ENCODE assay signal across 10 mouse cellular contexts in the genomic region with DNA sequence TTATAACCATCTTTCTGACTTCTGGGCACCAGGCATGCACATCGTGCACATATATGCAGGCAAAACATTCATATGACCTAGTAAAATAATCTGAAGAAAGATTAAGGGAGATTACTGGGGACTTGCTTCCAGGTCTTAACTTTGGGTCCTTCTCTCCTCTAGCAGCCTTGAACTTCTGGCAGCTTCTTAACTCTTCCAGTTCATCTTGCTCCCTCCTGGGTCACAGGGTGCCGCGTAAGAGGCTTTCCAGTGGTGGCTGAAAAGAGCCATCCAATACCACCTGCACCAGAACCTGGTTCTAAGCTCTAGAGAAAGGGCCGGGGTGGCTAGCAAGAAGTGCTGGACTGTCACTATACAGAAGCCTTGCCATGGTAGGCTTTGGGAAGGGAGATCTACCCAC. TPM values are rescaled to one million over a fixed set of nuclear protein-coding genes. Genes with fewer than 3 reads are reported as not detected.
DNase-seq lines count a peak whose midpoint lies in the region; ATAC-seq and TF ChIP-seq lines count a peak whose summit lies in the region.
"Had no signal": no experiment of that assay in that cellular context is flagged by ENCODE, and none has a peak within 500 bp of the region (broad histone marks: within the 10 kb centered on the region; RNA-seq: fewer than 3 reads in every experiment).

A gene (plus strand): TSS at position 301 of the 400 bp plus-strand sequence.

- H3K4me3 ChIP-seq in heart, embryonic 10.5 days = peak within 1 kb of the TSS; percentile 60
- H3K4me3 ChIP-seq in liver, embryonic 12.5 days = peak within 1 kb of the TSS; percentile 21
- no peak within 1 kb of the TSS; the same call in 1 of the 2 replicates for H3K4me3 ChIP-seq in liver, postnatal 0 days (ENCODE audit: low read depth, low read length)
- peak within 1 kb of the TSS; percentile 12; the same call in 1 of the 2 replicates for H3K4me3 ChIP-seq in intestine, embryonic 16.5 days (ENCODE audit: low read length)
- peak within 1 kb of the TSS; percentile 23 for H3K4me3 ChIP-seq in olfactory bulb, adult 2 months (ENCODE audit: insufficient read depth, low read depth, low read length)

- peak within 1 kb of the TSS; percentile 50 for H3K4me2 ChIP-seq in liver, embryonic 12.5 days
- no peak within 1 kb of the TSS; the same call in 1 of the 2 replicates for H3K4me2 ChIP-seq in liver, postnatal 0 days (ENCODE audit: low read depth, low read length)
- H3K4me2 ChIP-seq in intestine, embryonic 16.5 days (ENCODE audit: low read depth, low read length) = peak within 1 kb of the TSS; percentile 24; the same call in 1 of the 2 replicates

- H3K27ac ChIP-seq in heart, embryonic 10.5 days = peak within 1 kb of the TSS; percentile 70
- H3K27ac ChIP-seq in liver, embryonic 12.5 days = no peak within 1 kb of the TSS
- H3K27ac ChIP-seq in liver, postnatal 0 days (ENCODE audit: low read depth) = no peak within 1 kb of the TSS
- no peak within 1 kb of the TSS for H3K27ac ChIP-seq in intestine, embryonic 16.5 days (ENCODE audit: low read length)
- no peak within 1 kb of the TSS for H3K27ac ChIP-seq in olfactory bulb, adult 2 months (ENCODE audit: insufficient read depth, low read depth, low read length)

- peaks cover 39% of the 10 kb centered on the region for H3K36me3 ChIP-seq in heart, embryonic 10.5 days
- peaks cover 35% of the 10 kb centered on the region for H3K36me3 ChIP-seq in liver, embryonic 12.5 days
- peaks cover 24% of the 10 kb centered on the region for H3K36me3 ChIP-seq in liver, postnatal 0 days (replicated peaks; ENCODE audit: insufficient read depth, low read length)
- peaks cover 6% of the 10 kb centered on the region; the same call in 1 of the 2 replicates for H3K36me3 ChIP-seq in intestine, embryonic 16.5 days (ENCODE audit: control insufficient read depth, insufficient read depth, low read length)

- no peak for DNase-seq in heart, embryonic 10.5 days (ENCODE audit: low spot score)
- DNase-seq in heart, postnatal 4 days = no peak
- no peak for DNase-seq in liver, postnatal 0 days
- no peak for DNase-seq in spleen, postnatal 4 days (ENCODE audit: low spot score in 2 of 2)
- DNase-seq in urinary bladder, postnatal 25 days (ENCODE audit: low spot score) = no peak
- DNase-seq: adrenal gland, adult 2 months; layer of hippocampus, adult 9-11 months had no signal

- no peaks in the 10 kb centered on the region for H3K9me3 ChIP-seq in heart, embryonic 10.5 days
- no peaks in the 10 kb centered on the region for H3K9me3 ChIP-seq in liver, embryonic 12.5 days (replicated peaks)
- H3K9me3 ChIP-seq in liver, postnatal 0 days (ENCODE audit: low read length) = no peaks in the 10 kb centered on the region
- H3K9me3 ChIP-seq in intestine, embryonic 16.5 days (ENCODE audit: control insufficient read depth, low read length) = no peaks in the 10 kb centered on the region

- H3K4me1 ChIP-seq in heart, embryonic 10.5 days = peaks cover 22% of the 10 kb centered on the region
- peaks cover 4% of the 10 kb centered on the region; the same call in 1 of the 2 replicates for H3K4me1 ChIP-seq in liver, embryonic 12.5 days
- H3K4me1 ChIP-seq in liver, postnatal 0 days (ENCODE audit: insufficient read depth) = no peaks in the 10 kb centered on the region
- H3K4me1 ChIP-seq in intestine, embryonic 16.5 days (ENCODE audit: control insufficient read depth, insufficient read depth, low read length) = peaks cover 7% of the 10 kb centered on the region; the same call in 1 of the 2 replicates
- peaks cover 29% of the 10 kb centered on the region for H3K4me1 ChIP-seq in olfactory bulb, adult 2 months (ENCODE audit: control insufficient read depth, insufficient read depth, low read length)

- TF ChIP-seq EP300 in liver, postnatal 0 days (IDR thresholded peaks at IDR 0.05; ENCODE audit: low read depth) = no peak

- no peak within 1 kb of the TSS for H3K9ac ChIP-seq in liver, embryonic 12.5 days
- H3K9ac ChIP-seq in liver, postnatal 0 days (replicated peaks) = no peak within 1 kb of the TSS
- H3K9ac ChIP-seq in intestine, embryonic 16.5 days (ENCODE audit: low read depth, low read length) = no peak within 1 kb of the TSS

- ATAC-seq in liver, embryonic 12.5 days = no peak
- ATAC-seq in liver, postnatal 0 days = no peak
- no peak for ATAC-seq in intestine, embryonic 16.5 days

- no peak for TF ChIP-seq CTCF in liver, postnatal 0 days (IDR thresholded peaks at IDR 0.05; ENCODE audit: low read depth)
- TF ChIP-seq CTCF in olfactory bulb, adult 2 months (IDR thresholded peaks at IDR 0.05; ENCODE audit: insufficient read depth, low read depth, low read length) = no peak

- TF ChIP-seq POLR2A in olfactory bulb, adult 2 months (IDR thresholded peaks at IDR 0.05; ENCODE audit: insufficient read depth, low read depth, low read length) = no peak

- 46% methylated on average over 4 of the region's 4 CpGs for WGBS in heart, embryonic 10.5 days
- WGBS in liver, embryonic 12.5 days (ENCODE audit: insufficient replicate concordance) = 46% methylated on average over 4 of the region's 4 CpGs
- WGBS in liver, postnatal 0 days (ENCODE audit: insufficient replicate concordance) = 53% methylated on average over 4 of the region's 4 CpGs
- 48% methylated on average over 4 of the region's 4 CpGs for WGBS in intestine, embryonic 16.5 days
- WGBS in olfactory bulb, adult 2 months = 72% methylated on average over 4 of the region's 4 CpGs

- peaks cover 57% of the 10 kb centered on the region for H3K27me3 ChIP-seq in heart, embryonic 10.5 days (ENCODE audit: insufficient read depth, poor library complexity, severe bottlenecking)
- peaks cover 62% of the 10 kb centered on the region for H3K27me3 ChIP-seq in liver, embryonic 12.5 days (replicated peaks)
- peaks cover 12% of the 10 kb centered on the region; the same call in 1 of the 2 replicates for H3K27me3 ChIP-seq in liver, postnatal 0 days (ENCODE audit: insufficient read depth, low read length)
- peaks cover 16% of the 10 kb centered on the region for H3K27me3 ChIP-seq in intestine, embryonic 16.5 days (replicated peaks; ENCODE audit: control insufficient read depth, insufficient read depth, low read length)

RNA-seq across cellular contexts. Expression of the gene that starts here (rescaled TPM):
- 19.7 and 19.9 TPM in 2 replicates for polyA plus RNA-seq in heart, embryonic 10.5 days (2016; fragmentation: Nextera tagmentation; extraction: Ambion mirVana)
- total RNA-seq in heart, postnatal 4 days (2021) = 1 to 10 TPM; 1.2 to 1.8 TPM
- 2.4 and 2.9 TPM in 2 replicates for polyA plus RNA-seq in liver, embryonic 12.5 days (2016; fragmentation: Nextera tagmentation; extraction: Ambion mirVana)
- polyA plus RNA-seq in liver, postnatal 0 days (2015; fragmentation: Nextera tagmentation; extraction: Ambion mirVana) = 0.41 and 0.63 TPM in 2 replicates
- polyA plus RNA-seq in intestine, embryonic 16.5 days (2015; fragmentation: Nextera tagmentation; extraction: Ambion mirVana) = 4.1 and 6.2 TPM in 2 replicates
- not detected in 2 replicates for polyA plus RNA-seq in olfactory bulb, adult 2 months (2012; ENCODE audit: insufficient read depth, insufficient read length, low replicate concordance, missing spikeins)
